Comparison of ENCODE assay signal across 9 mouse cellular contexts in the genomic region with DNA sequence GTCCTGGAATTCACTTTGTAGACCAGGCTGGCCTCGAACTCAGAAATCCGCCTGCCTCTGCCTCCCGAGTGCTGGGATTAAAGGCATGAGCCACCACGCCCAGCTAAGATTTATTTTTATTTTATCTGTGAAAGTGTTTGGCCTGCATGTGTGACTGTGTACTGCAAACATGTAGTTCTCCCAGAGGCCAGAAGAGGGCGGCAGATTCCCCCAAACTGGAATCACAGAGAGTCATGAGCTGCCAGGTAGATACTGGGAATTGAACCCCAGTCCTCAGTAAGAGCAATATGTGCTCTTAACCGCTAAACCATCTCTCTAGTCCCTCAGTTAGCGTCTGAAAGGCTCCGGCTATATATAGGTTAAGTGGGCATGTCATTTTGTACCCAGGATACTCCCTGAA. TPM values are rescaled to one million over a fixed set of nuclear protein-coding genes. Genes with fewer than 3 reads are reported as not detected.
DNase-seq lines count a peak whose midpoint lies in the region; ATAC-seq lines count a peak whose summit lies in the region.
"Had no signal": no experiment of that assay in that cellular context is flagged by ENCODE, and none has a peak within 500 bp of the region (broad histone marks: within the 10 kb centered on the region; RNA-seq: fewer than 3 reads in every experiment).

No protein-coding gene starts in this region.

- no peak overlapping the region for H3K9ac ChIP-seq in forebrain, embryonic 11.5 days (ENCODE audit: low read length)
- no peak overlapping the region for H3K9ac ChIP-seq in forebrain, embryonic 13.5 days
- no peak overlapping the region for H3K9ac ChIP-seq in midbrain, embryonic 11.5 days (ENCODE audit: low read length)
- no peak overlapping the region for H3K9ac ChIP-seq in midbrain, embryonic 13.5 days (replicated peaks)

- H3K27me3 ChIP-seq in forebrain, embryonic 11.5 days (ENCODE audit: control insufficient read depth, insufficient read depth, low read length): peaks cover 2% of the 10 kb centered on the region; the same call in 1 of the 2 replicates
- peaks cover 11% of the 10 kb centered on the region; the same call in 1 of the 2 replicates for H3K27me3 ChIP-seq in forebrain, embryonic 13.5 days
- H3K27me3 ChIP-seq in midbrain, embryonic 11.5 days (ENCODE audit: control insufficient read depth, insufficient read depth, low read length): 0 out of 2 replicates have a peak, but pooled peaks cover 5% of the 10 kb centered on the region
- H3K27me3 ChIP-seq in midbrain, embryonic 13.5 days: peaks cover 13% of the 10 kb centered on the region

- no peak for ATAC-seq in forebrain, embryonic 11.5 days (replicated peaks; ENCODE audit: low FRiP score)
- ATAC-seq in forebrain, embryonic 13.5 days: no peak
- no peak for ATAC-seq in midbrain, embryonic 11.5 days (ENCODE audit: low FRiP score)
- ATAC-seq in midbrain, embryonic 13.5 days: no peak

- H3K4me1 ChIP-seq in forebrain, embryonic 11.5 days (replicated peaks; ENCODE audit: control insufficient read depth, insufficient read depth, low read length): no peaks in the 10 kb centered on the region
- peaks cover 10% of the 10 kb centered on the region for H3K4me1 ChIP-seq in forebrain, embryonic 13.5 days
- no peaks in the 10 kb centered on the region for H3K4me1 ChIP-seq in midbrain, embryonic 11.5 days (ENCODE audit: control insufficient read depth, insufficient read depth, low read length)
- H3K4me1 ChIP-seq in midbrain, embryonic 13.5 days (replicated peaks): peaks cover 15% of the 10 kb centered on the region

- H3K9me3 ChIP-seq in forebrain, embryonic 11.5 days (ENCODE audit: control insufficient read depth, low read length): no peaks in the 10 kb centered on the region
- H3K9me3 ChIP-seq in forebrain, embryonic 13.5 days (replicated peaks): no peaks in the 10 kb centered on the region
- H3K9me3 ChIP-seq in midbrain, embryonic 11.5 days (ENCODE audit: control insufficient read depth, low read length): no peaks in the 10 kb centered on the region
- no peaks in the 10 kb centered on the region for H3K9me3 ChIP-seq in midbrain, embryonic 13.5 days

- DNase-seq in forebrain, embryonic 11.5 days (ENCODE audit: low spot score): peak; percentile 82
- DNase-seq in midbrain, embryonic 11.5 days (ENCODE audit: low spot score, missing footprints): peak; percentile 91
- DNase-seq in c-Kit-positive CD71-positive TER-119-negative erythroid progenitor cells, embryonic 14.5 days (ENCODE audit: low read depth): peak; percentile 37
- DNase-seq in naive thymus-derived CD4-positive, alpha-beta T cell, adult 2 months (ENCODE audit: low read depth): peak; percentile 75
- no peak for DNase-seq in ovary, postnatal 14 days (ENCODE audit: low spot score)
- no peak for DNase-seq in gastrocnemius, adult 8-10 months (ENCODE audit: low spot score in 2 of 2)

- no peak overlapping the region for H3K4me3 ChIP-seq in forebrain, embryonic 11.5 days (ENCODE audit: low read depth, low read length)
- H3K4me3 ChIP-seq in forebrain, embryonic 13.5 days: no peak overlapping the region
- H3K4me3 ChIP-seq in midbrain, embryonic 11.5 days (ENCODE audit: low read depth, low read length): no peak overlapping the region
- no peak overlapping the region for H3K4me3 ChIP-seq in midbrain, embryonic 13.5 days (replicated peaks)

- H3K36me3 ChIP-seq in forebrain, embryonic 11.5 days (ENCODE audit: control insufficient read depth, insufficient read depth, low read length): no peaks in the 10 kb centered on the region
- H3K36me3 ChIP-seq in forebrain, embryonic 13.5 days (ENCODE audit: poor library complexity, severe bottlenecking): peaks cover 23% of the 10 kb centered on the region
- no peaks in the 10 kb centered on the region for H3K36me3 ChIP-seq in midbrain, embryonic 11.5 days (ENCODE audit: control insufficient read depth, insufficient read depth, low read length)
- peaks cover 16% of the 10 kb centered on the region for H3K36me3 ChIP-seq in midbrain, embryonic 13.5 days

- no peak overlapping the region for H3K27ac ChIP-seq in forebrain, embryonic 11.5 days (ENCODE audit: low read depth, low read length)
- no peak overlapping the region for H3K27ac ChIP-seq in forebrain, embryonic 13.5 days
- no peak overlapping the region for H3K27ac ChIP-seq in midbrain, embryonic 11.5 days (ENCODE audit: low read depth, low read length)
- no peak overlapping the region for H3K27ac ChIP-seq in midbrain, embryonic 13.5 days

- 38% methylated on average over 8 of the region's 8 CpGs for WGBS in forebrain, embryonic 11.5 days
- WGBS in forebrain, embryonic 13.5 days: 39% methylated on average over 8 of the region's 8 CpGs
- WGBS in midbrain, embryonic 11.5 days: 49% methylated on average over 8 of the region's 8 CpGs
- WGBS in midbrain, embryonic 13.5 days: 37% methylated on average over 8 of the region's 8 CpGs

- no peak overlapping the region for H3K4me2 ChIP-seq in forebrain, embryonic 11.5 days (ENCODE audit: low read depth, low read length, severe bottlenecking)
- H3K4me2 ChIP-seq in forebrain, embryonic 13.5 days: no peak overlapping the region
- H3K4me2 ChIP-seq in midbrain, embryonic 11.5 days: no peak overlapping the region
- H3K4me2 ChIP-seq in midbrain, embryonic 13.5 days (replicated peaks): no peak overlapping the region

RNA-seq across cellular contexts. Expression of gene Vsig10l, which starts 7.4 kb away (rescaled TPM):
- polyA plus RNA-seq in forebrain, embryonic 11.5 days (2014; fragmentation: Nextera tagmentation; extraction: Ambion mirVana): 1.8 and 3.1 TPM in 2 replicates
- polyA plus RNA-seq in forebrain, embryonic 13.5 days (2015; fragmentation: Nextera tagmentation; extraction: Ambion mirVana): 4.2 and 4.9 TPM in 2 replicates
- polyA plus RNA-seq in midbrain, embryonic 11.5 days (2014; fragmentation: Nextera tagmentation; extraction: Ambion mirVana): 2.2 and 2.4 TPM in 2 replicates
- 7.8 and 10.3 TPM in 2 replicates for polyA plus RNA-seq in midbrain, embryonic 13.5 days (2015; fragmentation: Nextera tagmentation; extraction: Ambion mirVana)
- 1 to 10 TPM; 1.3 to 2.7 (median 1.7) TPM for total RNA-seq in gastrocnemius, adult 8-10 months (2022)

RNA-seq across cellular contexts. Expression of gene Iglon5, which starts 19.5 kb away (rescaled TPM):
- 2.0 and 2.7 TPM in 2 replicates for polyA plus RNA-seq in forebrain, embryonic 11.5 days (2014; fragmentation: Nextera tagmentation; extraction: Ambion mirVana)
- polyA plus RNA-seq in forebrain, embryonic 13.5 days (2015; fragmentation: Nextera tagmentation; extraction: Ambion mirVana): 3.7 and 4.9 TPM in 2 replicates
- polyA plus RNA-seq in midbrain, embryonic 11.5 days (2014; fragmentation: Nextera tagmentation; extraction: Ambion mirVana): 2.3 and 3.1 TPM in 2 replicates
- 6.3 and 7.5 TPM in 2 replicates for polyA plus RNA-seq in midbrain, embryonic 13.5 days (2015; fragmentation: Nextera tagmentation; extraction: Ambion mirVana)
- under 1 TPM in 3 of 4 experiments, not detected in 1; 0.10 to 0.31 (median 0.13) TPM for total RNA-seq in gastrocnemius, adult 8-10 months (2022)

RNA-seq across cellular contexts. Expression of gene Gm45233, which starts 26.4 kb away (rescaled TPM):
- not detected in 2 replicates for polyA plus RNA-seq in forebrain, embryonic 11.5 days (2014; fragmentation: Nextera tagmentation; extraction: Ambion mirVana)
- 0.26 and 0.47 TPM in 2 replicates for polyA plus RNA-seq in forebrain, embryonic 13.5 days (2015; fragmentation: Nextera tagmentation; extraction: Ambion mirVana)
- polyA plus RNA-seq in midbrain, embryonic 11.5 days (2014; fragmentation: Nextera tagmentation; extraction: Ambion mirVana): 0.46 TPM in 1 of 2 replicates, not detected in the other
- 0.48 TPM in 1 of 2 replicates, not detected in the other for polyA plus RNA-seq in midbrain, embryonic 13.5 days (2015; fragmentation: Nextera tagmentation; extraction: Ambion mirVana)
- total RNA-seq in gastrocnemius, adult 8-10 months (2022): under 1 TPM in 1 of 4 experiments, not detected in 3; 0.73 TPM

RNA-seq across cellular contexts. Expression of gene Etfb, which starts 26.5 kb away (rescaled TPM):
- 193 and 201 TPM in 2 replicates for polyA plus RNA-seq in forebrain, embryonic 11.5 days (2014; fragmentation: Nextera tagmentation; extraction: Ambion mirVana)
- polyA plus RNA-seq in forebrain, embryonic 13.5 days (2015; fragmentation: Nextera tagmentation; extraction: Ambion mirVana): 152 and 167 TPM in 2 replicates
- polyA plus RNA-seq in midbrain, embryonic 11.5 days (2014; fragmentation: Nextera tagmentation; extraction: Ambion mirVana): 187 and 202 TPM in 2 replicates
- polyA plus RNA-seq in midbrain, embryonic 13.5 days (2015; fragmentation: Nextera tagmentation; extraction: Ambion mirVana): 142 TPM in 2 replicates
- 100 to 1,000 TPM; 284 to 324 (median 303) TPM for total RNA-seq in gastrocnemius, adult 8-10 months (2022)

RNA-seq across cellular contexts. Expression of gene Cldnd2, which starts 29.8 kb away (rescaled TPM):
- not detected in 2 replicates for polyA plus RNA-seq in forebrain, embryonic 11.5 days (2014; fragmentation: Nextera tagmentation; extraction: Ambion mirVana)
- not detected in 2 replicates for polyA plus RNA-seq in forebrain, embryonic 13.5 days (2015; fragmentation: Nextera tagmentation; extraction: Ambion mirVana)
- not detected in 2 replicates for polyA plus RNA-seq in midbrain, embryonic 11.5 days (2014; fragmentation: Nextera tagmentation; extraction: Ambion mirVana)
- not detected in 2 replicates for polyA plus RNA-seq in midbrain, embryonic 13.5 days (2015; fragmentation: Nextera tagmentation; extraction: Ambion mirVana)
- not detected for total RNA-seq in gastrocnemius, adult 8-10 months (2022)
- polyA plus RNA-seq: neural tube, embryonic 14.5 days had no signal

Comparison
In these comparisons a context has a peak if more than half of its experiments do, and no peak if none do; other contexts are left out.
1. DNase-seq: peak in forebrain, embryonic 11.5 days (single experiment), midbrain, embryonic 11.5 days (single experiment), c-Kit-positive CD71-positive TER-119-negative erythroid progenitor cells, embryonic 14.5 days (single experiment) and naive thymus-derived CD4-positive, alpha-beta T cell, adult 2 months (single experiment); none in ovary, postnatal 14 days (single experiment) and gastrocnemius, adult 8-10 months (0 of 2).